In the genomic region with DNA sequence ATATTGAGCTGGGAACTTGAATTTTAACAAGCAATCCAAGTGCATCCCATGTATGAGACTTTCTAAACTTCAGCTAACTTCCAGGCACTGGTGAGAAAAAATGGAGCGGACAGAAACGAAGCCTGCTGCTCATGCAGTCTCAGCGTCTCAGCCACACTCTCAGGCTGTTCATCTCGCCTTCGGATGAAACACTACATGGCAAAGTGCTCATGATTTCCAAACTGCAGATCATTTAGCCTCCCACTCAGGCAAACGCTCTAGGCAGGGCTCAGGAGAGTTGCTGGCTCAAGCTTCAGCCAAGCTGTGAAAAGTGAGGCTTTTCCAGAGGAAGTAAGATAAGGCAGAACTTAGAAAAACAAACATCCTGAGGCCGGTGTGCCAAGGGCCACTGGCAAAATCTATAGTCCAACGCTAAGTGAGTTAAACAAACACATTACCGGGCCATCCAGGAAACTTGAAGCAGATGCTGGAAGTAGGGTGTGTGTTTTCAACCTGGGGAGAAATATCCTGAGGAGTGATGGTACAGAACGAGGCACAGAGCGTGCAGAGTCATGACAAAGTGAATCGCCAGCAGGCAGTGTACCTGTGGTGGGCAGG, we compare ENCODE assay signal across 8 mouse cellular contexts.
DNase-seq lines count a peak whose midpoint lies in the region; ATAC-seq lines count a peak whose summit lies in the region.

No protein-coding gene starts in this region.

- peak overlapping the region; percentile 37; the same call in 1 of the 2 replicates for H3K27ac ChIP-seq in kidney, embryonic 14.5 days (ENCODE audit: low read depth, low read length)
- peak overlapping the region; percentile 24 for H3K27ac ChIP-seq in embryonic facial prominence, embryonic 12.5 days
- no peak overlapping the region for H3K27ac ChIP-seq in liver, embryonic 12.5 days

- intact Hi-C loops in heart, postnatal 10 days (cut with DNase I), result loop anchor here (5.0 kb wide), 2 partner anchors 168 to 332 kb away; a partner anchor contains a TSS

- H3K36me3 ChIP-seq in kidney, embryonic 14.5 days (ENCODE audit: control insufficient read depth, insufficient read depth, low read length), result no peaks in the 10 kb centered on the region
- H3K36me3 ChIP-seq in embryonic facial prominence, embryonic 12.5 days, result no peaks in the 10 kb centered on the region
- H3K36me3 ChIP-seq in liver, embryonic 12.5 days, result no peaks in the 10 kb centered on the region

- DNase-seq in kidney, adult 18-20 months, result no peak
- DNase-seq in heart, postnatal 10 days, result peak; percentile 57 to 61
- DNase-seq in lung, postnatal 36 days, result peak; percentile 58
- DNase-seq in B cell, adult 2 months, result no peak
- DNase-seq in cerebellum, adult 11-12 months, result no peak

- no peak overlapping the region for H3K4me2 ChIP-seq in kidney, embryonic 14.5 days (replicated peaks; ENCODE audit: low read depth, low read length)
- no peak overlapping the region for H3K4me2 ChIP-seq in embryonic facial prominence, embryonic 12.5 days (replicated peaks)
- no peak overlapping the region for H3K4me2 ChIP-seq in liver, embryonic 12.5 days

- 0 out of 2 replicates have a peak, but pooled peaks cover 3% of the 10 kb centered on the region for H3K4me1 ChIP-seq in kidney, embryonic 14.5 days (ENCODE audit: control insufficient read depth, insufficient read depth, low read length)
- H3K4me1 ChIP-seq in embryonic facial prominence, embryonic 12.5 days, result 0 out of 2 replicates have a peak, but pooled peaks cover 9% of the 10 kb centered on the region
- no peaks in the 10 kb centered on the region for H3K4me1 ChIP-seq in liver, embryonic 12.5 days

- no peak for ATAC-seq in kidney, embryonic 14.5 days (ENCODE audit: low FRiP score, low TSS enrichment)
- no peak for ATAC-seq in embryonic facial prominence, embryonic 12.5 days (ENCODE audit: insufficient number of reproducible peaks, insufficient read depth, low FRiP score, low TSS enrichment)
- no peak for ATAC-seq in liver, embryonic 12.5 days

- WGBS in kidney, embryonic 14.5 days, result 18% methylated on average over 12 of the region's 12 CpGs
- 32% methylated on average over 12 of the region's 12 CpGs for WGBS in embryonic facial prominence, embryonic 12.5 days
- WGBS in liver, embryonic 12.5 days (ENCODE audit: insufficient replicate concordance), result 35% methylated on average over 12 of the region's 12 CpGs

- H3K27me3 ChIP-seq in kidney, embryonic 14.5 days (ENCODE audit: control insufficient read depth, insufficient read depth, low read length), result no peaks in the 10 kb centered on the region
- no peaks in the 10 kb centered on the region for H3K27me3 ChIP-seq in embryonic facial prominence, embryonic 12.5 days
- no peaks in the 10 kb centered on the region for H3K27me3 ChIP-seq in liver, embryonic 12.5 days (replicated peaks)

- H3K9ac ChIP-seq in kidney, embryonic 14.5 days (ENCODE audit: low read depth, low read length), result no peak overlapping the region
- H3K9ac ChIP-seq in embryonic facial prominence, embryonic 12.5 days, result no peak overlapping the region
- no peak overlapping the region for H3K9ac ChIP-seq in liver, embryonic 12.5 days

- H3K4me3 ChIP-seq in kidney, embryonic 14.5 days (ENCODE audit: low read length), result no peak overlapping the region
- no peak overlapping the region for H3K4me3 ChIP-seq in embryonic facial prominence, embryonic 12.5 days
- H3K4me3 ChIP-seq in liver, embryonic 12.5 days, result no peak overlapping the region

- H3K9me3 ChIP-seq in kidney, embryonic 14.5 days (ENCODE audit: control insufficient read depth, low read length), result no peaks in the 10 kb centered on the region
- H3K9me3 ChIP-seq in embryonic facial prominence, embryonic 12.5 days, result no peaks in the 10 kb centered on the region
- H3K9me3 ChIP-seq in liver, embryonic 12.5 days (replicated peaks), result no peaks in the 10 kb centered on the region

Comparison
In these comparisons a context has a peak if more than half of its experiments do, and no peak if none do; other contexts are left out.
1. DNase-seq: peak in heart, postnatal 10 days (2 of 2) and lung, postnatal 36 days (single experiment); none in kidney, adult 18-20 months (single experiment), B cell, adult 2 months (0 of 2) and cerebellum, adult 11-12 months (single experiment).